Mouse (Mus musculus): Measurements from ENCODE around the gene Rab3a. TPM values are rescaled to one million over a fixed set of nuclear protein-coding genes. Genes with fewer than 3 reads are reported as not detected.
A peak's percentile ranks its signal among the peaks of the same experiment; 100 is the strongest.

The Rab3a gene
- polyA plus RNA-seq, 1 experiment from 2014 or later: 395 TPM

GRCm38 (mm10) chr8:70769359-70769758, 14.9 kb downstream of the Rab3a start:
- ATAC-seq: peak; percentile 79
- Histone ChIP-seq H3K9me3 (ENCODE audit: control insufficient read depth, low read length) (no peaks in the 10 kb centered on the region), H3K27ac (ENCODE audit: low read length) (no peak overlapping the region), H3K36me3 (ENCODE audit: control insufficient read depth, insufficient read depth) (peaks cover 34% of the 10 kb centered on the region), H3K4me1 (replicated peaks; ENCODE audit: control insufficient read depth, insufficient read depth, low read length) (peaks cover 34% of the 10 kb centered on the region), H3K4me3 (replicated peaks; ENCODE audit: low read length) (no peak overlapping the region), H3K9ac (replicated peaks; ENCODE audit: low read depth, low read length) (no peak overlapping the region), H3K27me3 (replicated peaks; ENCODE audit: control insufficient read depth, insufficient read depth, low read length) (no peaks in the 10 kb centered on the region), H3K4me2 (ENCODE audit: low read length) (no peak overlapping the region)
- 4% methylated on average over 26 of the region's 26 CpGs for WGBS

GRCm38 (mm10) chr8:70769858-70770257, 15.4 kb downstream of the Rab3a start:
- no peak overlapping the region for H3K9ac ChIP-seq (replicated peaks; ENCODE audit: low read depth, low read length)

GRCm38 (mm10) chr8:70770748-70771147, 16.3 kb downstream of the Rab3a start:
- no peak for ATAC-seq
- Histone ChIP-seq H3K4me3 (replicated peaks; ENCODE audit: low read length) (no peak overlapping the region), H3K9me3 (ENCODE audit: control insufficient read depth, low read length) (no peaks in the 10 kb centered on the region), H3K4me2 (ENCODE audit: low read length) (no peak overlapping the region), H3K4me1 (replicated peaks; ENCODE audit: control insufficient read depth, insufficient read depth, low read length) (peaks cover 46% of the 10 kb centered on the region), H3K36me3 (ENCODE audit: control insufficient read depth, insufficient read depth) (peaks cover 38% of the 10 kb centered on the region), H3K27me3 (replicated peaks; ENCODE audit: control insufficient read depth, insufficient read depth, low read length) (no peaks in the 10 kb centered on the region), H3K27ac (ENCODE audit: low read length) (no peak overlapping the region), H3K9ac (replicated peaks; ENCODE audit: low read depth, low read length) (no peak overlapping the region)
- 98% methylated on average over 13 of the region's 13 CpGs for WGBS

More at GRCm38 (mm10) chr8:70769858-70770257, 15.4 kb downstream of the Rab3a start:
- 76% methylated on average over 12 of the region's 12 CpGs for WGBS
- peaks cover 39% of the 10 kb centered on the region for H3K4me1 ChIP-seq (replicated peaks; ENCODE audit: control insufficient read depth, insufficient read depth, low read length)
- no peaks in the 10 kb centered on the region for H3K27me3 ChIP-seq (replicated peaks; ENCODE audit: control insufficient read depth, insufficient read depth, low read length)
- H3K36me3 ChIP-seq (ENCODE audit: control insufficient read depth, insufficient read depth): peaks cover 38% of the 10 kb centered on the region
- no peaks in the 10 kb centered on the region for H3K9me3 ChIP-seq (ENCODE audit: control insufficient read depth, low read length)
- H3K4me3 ChIP-seq (replicated peaks; ENCODE audit: low read length): no peak overlapping the region
- H3K4me2 ChIP-seq (ENCODE audit: low read length): no peak overlapping the region
- no peak for ATAC-seq
- H3K27ac ChIP-seq (ENCODE audit: low read length): no peak overlapping the region

- Histone ChIP-seq H3K36me3 (ENCODE audit: control insufficient read depth, insufficient read depth) (peaks cover 38% of the 10 kb centered on the region), H3K4me1 (replicated peaks; ENCODE audit: control insufficient read depth, insufficient read depth, low read length) (peaks cover 44% of the 10 kb centered on the region), H3K9me3 (ENCODE audit: control insufficient read depth, low read length) (no peaks in the 10 kb centered on the region), H3K27ac (ENCODE audit: low read length) (no peak overlapping the region), H3K4me2 (ENCODE audit: low read length) (no peak overlapping the region), H3K9ac (replicated peaks; ENCODE audit: low read depth, low read length) (no peak overlapping the region), H3K4me3 (replicated peaks; ENCODE audit: low read length) (no peak overlapping the region), H3K27me3 (replicated peaks; ENCODE audit: control insufficient read depth, insufficient read depth, low read length) (no peaks in the 10 kb centered on the region)
- 89% methylated on average over 7 of the region's 7 CpGs for WGBS
- no peak for ATAC-seq
Observed at GRCm38 (mm10) chr8:70771217-70771616, 16.7 kb downstream of the Rab3a start.

- 94% methylated on average over 13 of the region's 13 CpGs for WGBS
- peaks cover 38% of the 10 kb centered on the region for H3K36me3 ChIP-seq (ENCODE audit: control insufficient read depth, insufficient read depth)
Observed at GRCm38 (mm10) chr8:70772075-70772474, 17.6 kb downstream of the Rab3a start.

GRCm38 (mm10) chr8:70772890-70773289, 18.4 kb downstream of the Rab3a start:
- Histone ChIP-seq H3K4me1 (replicated peaks; ENCODE audit: control insufficient read depth, insufficient read depth, low read length) (peaks cover 42% of the 10 kb centered on the region), H3K4me2 (ENCODE audit: low read length) (no peak overlapping the region), H3K9ac (replicated peaks; ENCODE audit: low read depth, low read length) (no peak overlapping the region), H3K4me3 (replicated peaks; ENCODE audit: low read length) (no peak overlapping the region), H3K36me3 (ENCODE audit: control insufficient read depth, insufficient read depth) (peaks cover 34% of the 10 kb centered on the region), H3K27me3 (replicated peaks; ENCODE audit: control insufficient read depth, insufficient read depth, low read length) (no peaks in the 10 kb centered on the region), H3K27ac (ENCODE audit: low read length) (no peak overlapping the region), H3K9me3 (ENCODE audit: control insufficient read depth, low read length) (no peaks in the 10 kb centered on the region)
- 91% methylated on average over 9 of the region's 9 CpGs for WGBS
- ATAC-seq: no peak

More at GRCm38 (mm10) chr8:70772075-70772474, 17.6 kb downstream of the Rab3a start:
- Histone ChIP-seq H3K4me2 (ENCODE audit: low read length) (no peak overlapping the region), H3K4me3 (replicated peaks; ENCODE audit: low read length) (no peak overlapping the region), H3K27me3 (replicated peaks; ENCODE audit: control insufficient read depth, insufficient read depth, low read length) (no peaks in the 10 kb centered on the region), H3K27ac (ENCODE audit: low read length) (no peak overlapping the region), H3K4me1 (replicated peaks; ENCODE audit: control insufficient read depth, insufficient read depth, low read length) (peaks cover 36% of the 10 kb centered on the region), H3K9ac (replicated peaks; ENCODE audit: low read depth, low read length) (no peak overlapping the region), H3K9me3 (ENCODE audit: control insufficient read depth, low read length) (no peaks in the 10 kb centered on the region)
- ATAC-seq: no peak

- H3K4me3 ChIP-seq (replicated peaks; ENCODE audit: low read length): no peak overlapping the region; the same call in 1 of the 2 replicates
- H3K27me3 ChIP-seq (replicated peaks; ENCODE audit: control insufficient read depth, insufficient read depth, low read length): no peaks in the 10 kb centered on the region
- peak overlapping the region; percentile 34 for H3K9ac ChIP-seq (replicated peaks; ENCODE audit: low read depth, low read length)
- ATAC-seq: no peak
- H3K9me3 ChIP-seq (ENCODE audit: control insufficient read depth, low read length): no peaks in the 10 kb centered on the region
- peaks cover 46% of the 10 kb centered on the region for H3K4me1 ChIP-seq (replicated peaks; ENCODE audit: control insufficient read depth, insufficient read depth, low read length)
- peak overlapping the region; percentile 56; the same call in 1 of the 2 replicates for H3K27ac ChIP-seq (ENCODE audit: low read length)
- WGBS: 52% methylated on average over 5 of the region's 5 CpGs
- peaks cover 29% of the 10 kb centered on the region for H3K36me3 ChIP-seq (ENCODE audit: control insufficient read depth, insufficient read depth)
- H3K4me2 ChIP-seq (ENCODE audit: low read length): peak overlapping the region; percentile 20
Observed at GRCm38 (mm10) chr8:70773410-70773809, 18.9 kb downstream of the Rab3a start.

GRCm38 (mm10) chr8:70773833-70774232, 19.4 kb downstream of the Rab3a start:
- WGBS: 39% methylated on average over 9 of the region's 9 CpGs
- H3K9me3 ChIP-seq (ENCODE audit: control insufficient read depth, low read length): no peaks in the 10 kb centered on the region
- H3K4me1 ChIP-seq (replicated peaks; ENCODE audit: control insufficient read depth, insufficient read depth, low read length): peaks cover 48% of the 10 kb centered on the region
- no peak overlapping the region; the same call in 1 of the 2 replicates for H3K4me3 ChIP-seq (replicated peaks; ENCODE audit: low read length)
- peaks cover 25% of the 10 kb centered on the region for H3K36me3 ChIP-seq (ENCODE audit: control insufficient read depth, insufficient read depth)
- no peak for ATAC-seq
- peak overlapping the region; percentile 34 for H3K9ac ChIP-seq (replicated peaks; ENCODE audit: low read depth, low read length)
- peak overlapping the region; percentile 20 for H3K4me2 ChIP-seq (ENCODE audit: low read length)
- peak overlapping the region; percentile 56; the same call in 1 of the 2 replicates for H3K27ac ChIP-seq (ENCODE audit: low read length)
- H3K27me3 ChIP-seq (replicated peaks; ENCODE audit: control insufficient read depth, insufficient read depth, low read length): no peaks in the 10 kb centered on the region

GRCm38 (mm10) chr8:70774740-70775139, 20.3 kb downstream of the Rab3a start:
- Histone ChIP-seq H3K27me3 (replicated peaks; ENCODE audit: control insufficient read depth, insufficient read depth, low read length) (no peaks in the 10 kb centered on the region), H3K27ac (ENCODE audit: low read length) (no peak overlapping the region; the same call in 1 of the 2 replicates), H3K4me3 (replicated peaks; ENCODE audit: low read length) (no peak overlapping the region), H3K9me3 (ENCODE audit: control insufficient read depth, low read length) (no peaks in the 10 kb centered on the region), H3K4me2 (ENCODE audit: low read length) (no peak overlapping the region), H3K9ac (replicated peaks; ENCODE audit: low read depth, low read length) (0 out of 2 replicates have a peak overlapping the region, but pooled peaks have one; percentile 14), H3K36me3 (ENCODE audit: control insufficient read depth, insufficient read depth) (peaks cover 21% of the 10 kb centered on the region), H3K4me1 (replicated peaks; ENCODE audit: control insufficient read depth, insufficient read depth, low read length) (peaks cover 48% of the 10 kb centered on the region)
- ATAC-seq: no peak
- WGBS: 95% methylated on average over 18 of the region's 18 CpGs

GRCm38 (mm10) chr8:70775227-70775626, 20.7 kb downstream of the Rab3a start:
- Histone ChIP-seq H3K27me3 (replicated peaks; ENCODE audit: control insufficient read depth, insufficient read depth, low read length) (no peaks in the 10 kb centered on the region), H3K9ac (replicated peaks; ENCODE audit: low read depth, low read length) (peak overlapping the region; percentile 99), H3K4me2 (ENCODE audit: low read length) (peak overlapping the region; percentile 94), H3K9me3 (ENCODE audit: control insufficient read depth, low read length) (no peaks in the 10 kb centered on the region), H3K27ac (ENCODE audit: low read length) (no peak overlapping the region), H3K4me1 (replicated peaks; ENCODE audit: control insufficient read depth, insufficient read depth, low read length) (peaks cover 48% of the 10 kb centered on the region), H3K36me3 (ENCODE audit: control insufficient read depth, insufficient read depth) (peaks cover 21% of the 10 kb centered on the region), H3K4me3 (replicated peaks; ENCODE audit: low read length) (peak overlapping the region; percentile 85)
- no peak for ATAC-seq
- WGBS: 92% methylated on average over 5 of the region's 5 CpGs
